Mouse (Mus musculus) forebrain, embryonic 14.5 days (tissue): ENCODE measurements at regions not wholly inside any gene's neighbourhood (a gene's known extent, or its start where the extent isn't known, plus 50 kb on each side); places are given as distances from the start of the nearest gene placed in this dataset.
"Not testable (repeated sequence)": the region's sequence is repeated elsewhere in the genome, so short reads cannot be mapped to it uniquely, and the experiment has no call there.

Experiments
- ATAC-seq: fragments of 200-750 bp; cut with Nextera tagmentation; 2 replicates; pipeline ENCODE4 v1.8.0; 2017; ENCODE audit warnings: mild to moderate bottlenecking, moderate library complexity
- DNase-seq: peaks from one replicate; pipeline ENCODE4 v3.0.0-alpha.2; 2015; ENCODE audit warnings: low spot score
- H3K27ac ChIP-seq: fragments of 300-500 bp; sonication (generic); 2 replicates; pipeline ENCODE4 v1.5.1; 2014; ENCODE audit warnings: low read depth, mild to moderate bottlenecking, control low read depth, low read length, moderate library complexity
- H3K27me3 ChIP-seq: fragments of 300-500 bp; sonication (generic); replicated peaks from 2 replicates; pipeline ENCODE4 v1.6.1; 2014; ENCODE audit warnings: low read length, control low read depth, mixed read lengths; ENCODE audit not compliant: control insufficient read depth, insufficient read depth
- H3K36me3 ChIP-seq: fragments of 300-500 bp; sonication (generic); 2 replicates; pipeline ENCODE4 v1.6.1; 2014; ENCODE audit warnings: low read length, control low read depth; ENCODE audit not compliant: control insufficient read depth, insufficient read depth
- H3K4me1 ChIP-seq: fragments of 300-500 bp; sonication (generic); 2 replicates; pipeline ENCODE4 v1.6.1; 2014; ENCODE audit warnings: antibody characterized with exemption, low read length, control low read depth; ENCODE audit not compliant: control insufficient read depth, insufficient read depth
- H3K4me2 ChIP-seq: fragments of 300-500 bp; sonication (generic); 2 replicates; pipeline ENCODE4 v1.6.1; 2014; ENCODE audit warnings: mild to moderate bottlenecking, control low read depth, low read length
- H3K4me3 ChIP-seq: fragments of 300-500 bp; sonication (generic); 2 replicates; pipeline ENCODE4 v1.5.1; 2014; ENCODE audit warnings: low read depth, low read length, control low read depth
- H3K9ac ChIP-seq: fragments of 300-500 bp; sonication (generic); 2 replicates; pipeline ENCODE4 v1.6.1; 2014; ENCODE audit warnings: mild to moderate bottlenecking, low read length, control low read depth, moderate library complexity
- H3K9me3 ChIP-seq: fragments of 300-500 bp; sonication (generic); replicated peaks from 2 replicates; pipeline ENCODE4 v1.6.1; 2016; ENCODE audit warnings: low read length, control low read depth, mixed read lengths; ENCODE audit not compliant: control insufficient read depth
- WGBS: fragments of 180-500 bp; shearing (Covaris S2); extraction: QIAGEN DNeasy Blood & Tissue Kit; methylation state at CpG from one replicate; pipeline ENCODE4 v1.1.7; 2014; 5-methylcytosine and 5-hydroxymethylcytosine counted together

DNA sequence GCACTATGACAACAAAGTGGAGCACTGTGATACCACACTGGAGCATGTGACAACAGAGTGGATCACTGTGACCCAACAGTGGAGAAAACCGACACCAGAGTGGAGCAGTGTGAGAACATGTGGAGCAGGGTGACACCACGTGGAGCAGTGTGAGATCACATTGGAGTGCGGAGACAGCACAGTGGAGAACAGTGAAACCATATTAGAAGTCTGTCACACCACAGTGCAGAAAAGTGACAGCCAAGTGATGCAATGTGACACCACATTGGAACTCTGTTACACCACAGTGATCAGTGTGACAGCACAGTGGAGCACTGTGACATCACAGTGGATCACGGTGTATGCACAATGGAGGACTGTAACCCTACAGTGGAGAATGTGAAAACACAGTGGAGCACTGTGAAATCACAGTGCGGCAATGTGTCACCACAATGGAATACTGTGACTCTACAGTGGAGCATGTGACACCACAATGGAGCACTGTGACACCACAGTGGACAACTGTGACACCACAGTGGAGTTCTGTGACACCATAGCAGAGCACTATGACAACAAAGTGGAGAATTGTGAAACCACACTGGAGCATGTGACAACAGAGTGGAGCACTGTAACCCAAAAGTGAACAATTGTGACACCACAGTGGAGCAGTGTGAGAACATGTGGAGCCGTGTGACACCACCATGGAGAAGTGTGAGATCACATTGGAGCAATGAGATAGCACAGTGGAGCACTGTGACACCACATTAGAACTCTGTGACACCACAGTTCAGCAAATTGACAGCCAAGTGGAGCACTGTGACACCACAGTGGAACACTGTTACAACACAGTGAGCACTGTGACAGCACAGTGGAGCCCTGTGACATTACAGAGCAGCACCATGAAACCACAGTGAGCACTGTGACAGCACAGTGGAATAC lies 98.6 kb upstream of the Vmn1r2 start:
- H3K4me2 ChIP-seq: no peak overlapping the region
- 89% methylated on average over 6 of the region's 6 CpGs for WGBS
- H3K4me3 ChIP-seq: no peak overlapping the region
- no peaks in the 10 kb centered on the region for H3K27me3 ChIP-seq
- no peaks in the 10 kb centered on the region for H3K36me3 ChIP-seq
- H3K9ac ChIP-seq: no peak overlapping the region
- peak; percentile 3; the same call in 1 of the 2 replicates for ATAC-seq
- H3K4me1 ChIP-seq: no peaks in the 10 kb centered on the region
- H3K9me3 ChIP-seq: peaks cover 78% of the 10 kb centered on the region
- H3K27ac ChIP-seq: no peak overlapping the region
- DNase-seq: no peak

GRCm38 (mm10) chr4:3069341-3069740 lies 97.8 kb upstream of the Vmn1r2 start:
- Histone ChIP-seq H3K27me3 (no peaks in the 10 kb centered on the region), H3K4me1 (no peaks in the 10 kb centered on the region), H3K36me3 (no peaks in the 10 kb centered on the region), H3K27ac (no peak overlapping the region), H3K4me3 (no peak overlapping the region), H3K4me2 (no peak overlapping the region), H3K9ac (no peak overlapping the region), H3K9me3 (peaks cover 70% of the 10 kb centered on the region)
- DNase-seq (no peak), ATAC-seq (no peak)
- WGBS: 70% methylated on average over 1 of the region's 1 CpGs

GRCm38 (mm10) chr4:3071326-3071725 lies 95.8 kb upstream of the Vmn1r2 start:
- 73% methylated on average over 6 of the region's 6 CpGs for WGBS
- not testable (repeated sequence) for H3K4me1 ChIP-seq, H3K36me3 ChIP-seq, H3K4me3 ChIP-seq, DNase-seq, H3K4me2 ChIP-seq, ATAC-seq, H3K27ac ChIP-seq, H3K27me3 ChIP-seq, H3K9ac ChIP-seq
- peaks cover 50% of the 10 kb centered on the region for H3K9me3 ChIP-seq

DNA sequence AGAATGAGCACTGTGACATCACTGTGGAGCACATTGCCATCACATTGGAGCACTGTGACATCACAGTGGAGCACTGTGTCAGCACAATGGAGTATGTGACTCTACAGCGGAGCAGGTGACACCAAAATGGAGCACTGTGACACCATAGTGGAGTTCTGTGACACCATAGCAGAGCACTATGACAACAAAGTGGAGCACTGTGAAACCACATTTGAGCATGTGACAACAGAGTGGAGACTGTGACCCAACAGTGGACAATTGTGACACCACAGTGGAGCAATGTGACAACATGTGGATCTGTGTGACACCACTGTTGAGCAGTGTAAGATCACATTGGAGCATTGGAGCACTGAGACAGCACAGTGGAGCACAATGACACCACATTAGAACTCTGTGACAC lies 87.2 kb upstream of the Vmn1r2 start:
- Histone ChIP-seq H3K36me3 (no peaks in the 10 kb centered on the region), H3K4me2 (no peak overlapping the region), H3K27me3 (no peaks in the 10 kb centered on the region), H3K4me1 (no peaks in the 10 kb centered on the region), H3K27ac (no peak overlapping the region), H3K9me3 (peaks cover 59% of the 10 kb centered on the region), H3K9ac (no peak overlapping the region), H3K4me3 (no peak overlapping the region)
- DNase-seq (no peak), ATAC-seq (no peak)
- 87% methylated on average over 1 of the region's 1 CpGs for WGBS

- H3K9me3 ChIP-seq: peaks cover 65% of the 10 kb centered on the region
- no peaks in the 10 kb centered on the region for H3K36me3 ChIP-seq
- H3K4me1 ChIP-seq: no peaks in the 10 kb centered on the region
- 59% methylated on average over 7 of the region's 7 CpGs for WGBS
- no peak for DNase-seq
- no peak overlapping the region for H3K27ac ChIP-seq
- no peak overlapping the region for H3K4me3 ChIP-seq
- no peak overlapping the region for H3K4me2 ChIP-seq
- no peak overlapping the region for H3K9ac ChIP-seq
- no peaks in the 10 kb centered on the region for H3K27me3 ChIP-seq
- peak; percentile 15; the same call in 1 of the 2 replicates for ATAC-seq
Observed at GRCm38 (mm10) chr4:3080385-3081125, 86.6 kb upstream of the Vmn1r2 start.

- no peaks in the 10 kb centered on the region for H3K27me3 ChIP-seq
- DNase-seq (no peak), ATAC-seq (peak; percentile 27)
- H3K9ac ChIP-seq: no peak overlapping the region
- H3K9me3 ChIP-seq: peaks cover 73% of the 10 kb centered on the region
- no peaks in the 10 kb centered on the region for H3K36me3 ChIP-seq
- WGBS: 63% methylated on average over 6 of the region's 6 CpGs
- H3K4me3 ChIP-seq: no peak overlapping the region
- H3K4me1 ChIP-seq: no peaks in the 10 kb centered on the region
- no peak overlapping the region for H3K4me2 ChIP-seq
- H3K27ac ChIP-seq: no peak overlapping the region
Observed at GRCm38 (mm10) chr4:3081148-3081952, 85.8 kb upstream of the Vmn1r2 start.

DNA sequence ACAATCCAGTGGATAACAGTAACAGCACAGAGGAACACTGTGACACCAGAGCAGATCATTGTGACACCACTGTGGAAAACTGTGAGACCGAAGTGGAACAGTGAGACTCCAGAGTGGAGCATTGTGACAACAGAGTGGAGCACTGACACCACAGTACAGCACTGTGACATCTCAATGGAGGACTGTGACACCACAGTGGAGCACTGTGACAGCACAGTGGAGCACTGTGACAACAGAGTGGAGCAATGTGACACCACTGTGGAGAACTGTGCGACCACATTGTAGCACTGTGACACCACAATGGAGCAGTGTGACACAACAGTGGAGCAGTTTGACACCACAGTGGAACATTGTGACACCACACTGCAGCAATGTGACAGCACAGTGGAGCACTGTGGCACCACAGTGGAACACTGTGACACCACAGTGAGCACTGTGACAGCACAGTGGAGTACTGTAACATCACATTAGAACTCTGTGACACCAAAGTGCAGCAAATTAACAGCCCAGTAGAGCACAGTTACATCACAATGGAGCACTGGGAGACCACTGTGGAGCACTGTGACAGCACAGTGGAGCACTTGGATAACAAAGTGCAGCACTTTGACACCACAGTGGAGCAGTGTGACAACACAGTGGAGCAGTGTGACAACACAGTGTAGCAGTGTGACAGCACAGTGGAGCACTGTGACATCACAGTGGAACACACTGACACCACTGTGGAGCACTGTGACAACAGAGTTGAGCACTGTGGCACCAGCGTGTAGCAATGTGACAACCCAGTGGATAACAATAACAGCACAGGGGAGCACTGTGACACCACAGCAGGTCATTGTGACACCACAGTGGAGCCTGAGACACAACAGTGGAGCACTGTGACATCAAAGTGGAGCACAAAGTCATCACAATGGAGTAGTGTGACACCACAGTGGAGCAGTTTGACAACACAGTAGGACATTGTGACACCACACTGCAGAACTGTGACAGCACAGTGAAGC lies 84.9 kb upstream of the Vmn1r2 start:
- no peak overlapping the region for H3K4me3 ChIP-seq
- WGBS: 76% methylated on average over 3 of the region's 3 CpGs
- peaks cover 77% of the 10 kb centered on the region for H3K9me3 ChIP-seq
- ATAC-seq: no peak
- no peak overlapping the region for H3K9ac ChIP-seq
- H3K4me2 ChIP-seq: no peak overlapping the region
- no peaks in the 10 kb centered on the region for H3K36me3 ChIP-seq
- no peaks in the 10 kb centered on the region for H3K4me1 ChIP-seq
- H3K27ac ChIP-seq: no peak overlapping the region
- no peak for DNase-seq
- H3K27me3 ChIP-seq: no peaks in the 10 kb centered on the region
